Mouse (Mus musculus) liver, embryonic 15.5 days (tissue): ENCODE results near the gene Tctex1d4. TPM values are rescaled to one million over a fixed set of nuclear protein-coding genes. Genes with fewer than 3 reads are reported as not detected.

Experiments used
- ATAC-seq: fragments of 200-750 bp; cut with Nextera tagmentation; 2 replicates; pipeline ENCODE4 v1.8.0; 2017; ENCODE audit warnings: moderate number of reproducible peaks, mild to moderate bottlenecking, moderate library complexity; ENCODE audit not compliant: insufficient read depth
- H3K27ac ChIP-seq: fragments of 300-500 bp; sonication (generic); replicated peaks from 2 replicates; pipeline ENCODE4 v1.5.1; 2015; ENCODE audit warnings: mild to moderate bottlenecking, inconsistent platforms
- H3K27me3 ChIP-seq: fragments of 300-500 bp; sonication (generic); 2 replicates; pipeline ENCODE4 v1.6.1; 2015; ENCODE audit warnings: mild to moderate bottlenecking, inconsistent platforms
- H3K36me3 ChIP-seq: fragments of 300-500 bp; sonication (generic); replicated peaks from 2 replicates; pipeline ENCODE4 v1.6.1; 2015; ENCODE audit warnings: moderate library complexity, mild to moderate bottlenecking, inconsistent platforms
- H3K4me1 ChIP-seq: fragments of 300-500 bp; sonication (generic); replicated peaks from 2 replicates; pipeline ENCODE4 v1.6.1; 2015; ENCODE audit warnings: inconsistent platforms
- H3K4me2 ChIP-seq: fragments of 300-500 bp; sonication (generic); 2 replicates; pipeline ENCODE4 v1.6.1; 2015; ENCODE audit warnings: moderate library complexity, mild to moderate bottlenecking, inconsistent platforms
- H3K4me3 ChIP-seq: fragments of 300-500 bp; sonication (generic); replicated peaks from 2 replicates; pipeline ENCODE4 v1.5.1; 2015; ENCODE audit warnings: mild to moderate bottlenecking, inconsistent platforms
- H3K9ac ChIP-seq: fragments of 300-500 bp; sonication (generic); 2 replicates; pipeline ENCODE4 v1.6.1; 2015; ENCODE audit warnings: moderate library complexity, mild to moderate bottlenecking, inconsistent platforms
- H3K9me3 ChIP-seq: fragments of 300-500 bp; sonication (generic); replicated peaks from 2 replicates; pipeline ENCODE4 v1.6.1; 2016; ENCODE audit warnings: inconsistent platforms
- WGBS: fragments of 180-500 bp; shearing (Covaris S2); methylation state at CpG from one replicate; pipeline ENCODE4 v1.1.7; 2015; ENCODE audit warnings: mixed read lengths; ENCODE audit not compliant: insufficient replicate concordance; 5-methylcytosine and 5-hydroxymethylcytosine counted together
- polyA plus RNA-seq: library from polyadenylated mRNA; unstranded; fragments of >200 nt; fragmentation: Nextera tagmentation; extraction: Ambion mirVana; gene quantifications from 2 replicates; pipeline ENCODE4 v1.2.1, GENCODE M21; 2015

Tctex1d4 gene
- 0.12 TPM in 1 of 2 replicates, not detected in the other for polyA plus RNA-seq

DNA sequence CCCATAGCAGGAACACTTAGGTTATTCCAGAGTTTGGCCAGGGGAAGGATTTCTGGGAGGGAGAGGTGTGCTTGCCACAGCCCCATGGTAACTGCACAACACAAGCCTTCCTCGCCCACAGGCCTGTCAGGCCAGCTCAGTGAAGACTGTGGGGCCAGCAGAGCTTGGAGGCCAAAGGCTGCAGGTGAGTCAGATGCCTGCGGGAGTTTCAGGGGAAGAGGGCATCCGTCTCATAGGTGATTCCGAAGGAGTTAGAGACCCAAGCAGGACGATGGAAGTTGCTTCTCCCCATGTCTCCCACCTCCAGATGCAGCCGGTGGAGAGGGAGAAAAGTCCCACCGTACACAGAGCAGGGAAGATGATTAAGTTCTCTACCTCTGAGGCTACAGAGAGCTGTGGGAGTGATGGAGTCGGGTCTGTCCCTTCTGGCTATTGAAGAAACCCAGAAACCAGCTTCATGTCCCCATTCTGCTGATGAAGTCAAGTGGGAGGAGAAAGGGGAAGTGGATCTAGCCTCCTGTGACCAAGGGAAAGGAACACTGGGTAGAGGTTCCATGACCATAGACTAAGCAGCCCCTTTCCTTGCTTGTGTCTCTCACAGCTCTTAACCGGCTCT is at the start of gene Tctex1d4:
Tctex1d4 (plus strand) TSS at position 120 of the 616 bp plus-strand sequence.
- no peak for ATAC-seq
- Histone ChIP-seq H3K4me2 (peak within 1 kb of the TSS; percentile 1; the same call in 1 of the 2 replicates), H3K9ac (no peak within 1 kb of the TSS)

GRCm38 (mm10) chr4:117087948-117088640 is 38.5 kb upstream of the Tctex1d4 start:
- 65% methylated on average over 7 of the region's 7 CpGs for WGBS
- Histone ChIP-seq H3K4me1 (peaks cover 44% of the 10 kb centered on the region), H3K9me3 (no peaks in the 10 kb centered on the region), H3K9ac (no peak overlapping the region), H3K27me3 (peaks cover 3% of the 10 kb centered on the region; the same call in 1 of the 2 replicates), H3K36me3 (peaks cover 11% of the 10 kb centered on the region; the same call in 1 of the 2 replicates), H3K27ac (peak overlapping the region; percentile 69), H3K4me2 (peak overlapping the region; percentile 6; the same call in 1 of the 2 replicates), H3K4me3 (no peak overlapping the region)
- 0 out of 2 replicates have a peak, but pooled peaks have one; percentile 31 for ATAC-seq

More for the DNA sequence above, at the start of gene Tctex1d4:
- no peak within 1 kb of the TSS for H3K4me3 ChIP-seq
- peaks cover 41% of the 10 kb centered on the region for H3K4me1 ChIP-seq
- peaks cover 15% of the 10 kb centered on the region; the same call in 1 of the 2 replicates for H3K36me3 ChIP-seq
- H3K27me3 ChIP-seq = peaks cover 10% of the 10 kb centered on the region
- WGBS = 60% methylated on average over 9 of the region's 9 CpGs
- H3K9me3 ChIP-seq = no peaks in the 10 kb centered on the region
- peak within 1 kb of the TSS; percentile 78 for H3K27ac ChIP-seq

GRCm38 (mm10) chr4:117090586-117090985 is 36.0 kb upstream of the Tctex1d4 start:
- no peaks in the 10 kb centered on the region for H3K9me3 ChIP-seq
- peaks cover 11% of the 10 kb centered on the region; the same call in 1 of the 2 replicates for H3K36me3 ChIP-seq
- peak; percentile 84 for ATAC-seq
- peak overlapping the region; percentile 6; the same call in 1 of the 2 replicates for H3K9ac ChIP-seq
- H3K27me3 ChIP-seq = peaks cover 21% of the 10 kb centered on the region
- peak overlapping the region; percentile 32 for H3K4me2 ChIP-seq
- H3K4me3 ChIP-seq = no peak overlapping the region
- WGBS = 22% methylated on average over 7 of the region's 7 CpGs
- peak overlapping the region; percentile 78 for H3K27ac ChIP-seq
- H3K4me1 ChIP-seq = peaks cover 41% of the 10 kb centered on the region

- Histone ChIP-seq H3K27me3 (peaks cover 55% of the 10 kb centered on the region), H3K27ac (no peak overlapping the region), H3K4me2 (no peak overlapping the region), H3K9me3 (no peaks in the 10 kb centered on the region), H3K4me3 (no peak overlapping the region), H3K4me1 (peaks cover 30% of the 10 kb centered on the region), H3K9ac (no peak overlapping the region), H3K36me3 (no peaks in the 10 kb centered on the region)
- WGBS = 70% methylated on average over 3 of the region's 3 CpGs
- ATAC-seq = no peak
Measured at GRCm38 (mm10) chr4:117094626-117095361, 31.8 kb upstream of the Tctex1d4 start.

GRCm38 (mm10) chr4:117095551-117096452 is 30.8 kb upstream of the Tctex1d4 start, which contains the start of gene Ptch2:
TSS of gene Ptch2 (plus strand) at chr4:117096075.
- WGBS = 2% methylated on average over 50 of the region's 50 CpGs
- peak within 1 kb of the TSS; percentile 47 for H3K4me3 ChIP-seq

DNA sequence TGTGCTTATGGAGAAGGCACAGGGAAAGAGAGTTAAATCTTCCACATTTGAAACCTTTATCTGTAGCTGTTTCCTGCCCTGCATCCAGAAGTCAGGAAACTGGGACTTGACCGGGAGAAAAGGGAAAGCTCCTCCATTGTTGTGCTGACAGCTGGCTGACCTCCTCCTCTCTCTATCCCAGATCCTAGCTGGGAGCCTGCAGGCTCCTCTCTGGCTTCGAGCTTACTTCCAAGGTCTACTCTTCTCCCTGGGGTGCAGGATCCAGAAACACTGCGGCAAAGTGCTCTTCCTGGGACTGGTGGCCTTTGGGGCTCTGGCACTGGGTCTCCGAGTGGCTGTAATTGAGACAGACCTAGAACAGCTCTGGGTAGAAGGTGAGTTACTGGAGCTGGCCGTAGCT is 29.9 kb upstream of the Tctex1d4 start:
- Histone ChIP-seq H3K4me1 (peaks cover 18% of the 10 kb centered on the region), H3K27me3 (peaks cover 55% of the 10 kb centered on the region), H3K36me3 (no peaks in the 10 kb centered on the region), H3K27ac (0 out of 2 replicates have a peak overlapping the region, but pooled peaks have one; percentile 8), H3K9me3 (no peaks in the 10 kb centered on the region), H3K4me2 (peak overlapping the region; percentile 67; the same call in 1 of the 2 replicates), H3K9ac (no peak overlapping the region), H3K4me3 (peak overlapping the region; percentile 47; the same call in 1 of the 2 replicates)
- no peak for ATAC-seq
- 16% methylated on average over 5 of the region's 5 CpGs for WGBS

More at GRCm38 (mm10) chr4:117095551-117096452, 30.8 kb upstream of the Tctex1d4 start, which contains the start of gene Ptch2:
- H3K4me1 ChIP-seq = peaks cover 20% of the 10 kb centered on the region
- H3K9ac ChIP-seq = no peak within 1 kb of the TSS
- 0 out of 2 replicates have a peak within 1 kb of the TSS, but pooled peaks have one; percentile 8 for H3K27ac ChIP-seq
- peaks cover 55% of the 10 kb centered on the region for H3K27me3 ChIP-seq
- ATAC-seq = peak; percentile 44
- H3K36me3 ChIP-seq = no peaks in the 10 kb centered on the region
- no peaks in the 10 kb centered on the region for H3K9me3 ChIP-seq
- peak within 1 kb of the TSS; percentile 67 for H3K4me2 ChIP-seq

GRCm38 (mm10) chr4:117097969-117098763 is 28.4 kb upstream of the Tctex1d4 start:
- H3K4me2 ChIP-seq = no peak overlapping the region
- no peak for ATAC-seq
- no peak overlapping the region for H3K4me3 ChIP-seq
- peaks cover 18% of the 10 kb centered on the region for H3K4me1 ChIP-seq
- no peaks in the 10 kb centered on the region for H3K9me3 ChIP-seq
- H3K9ac ChIP-seq = no peak overlapping the region
- no peak overlapping the region for H3K27ac ChIP-seq
- H3K27me3 ChIP-seq = peaks cover 52% of the 10 kb centered on the region
- no peaks in the 10 kb centered on the region for H3K36me3 ChIP-seq
- 56% methylated on average over 8 of the region's 8 CpGs for WGBS

DNA sequence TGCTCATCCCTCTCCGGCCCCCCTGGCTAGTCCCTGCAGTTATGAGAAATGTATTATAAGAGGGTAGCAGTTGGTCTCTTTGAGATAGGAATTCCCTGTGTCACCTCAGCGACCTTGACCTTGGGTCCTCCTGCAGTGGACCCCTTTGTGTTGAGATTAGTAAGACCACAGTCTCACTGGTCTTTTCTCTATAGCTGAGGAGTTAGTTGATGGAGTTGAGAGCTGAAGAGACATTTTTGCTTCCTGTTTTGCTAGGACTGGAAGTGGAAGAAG is 27.9 kb upstream of the Tctex1d4 start:
- peaks cover 52% of the 10 kb centered on the region for H3K27me3 ChIP-seq
- ATAC-seq = no peak
- 59% methylated on average over 2 of the region's 2 CpGs for WGBS
- H3K36me3 ChIP-seq = no peaks in the 10 kb centered on the region
- H3K9ac ChIP-seq = no peak overlapping the region
- peaks cover 18% of the 10 kb centered on the region for H3K4me1 ChIP-seq
- H3K4me2 ChIP-seq = no peak overlapping the region
- no peak overlapping the region for H3K4me3 ChIP-seq
- H3K9me3 ChIP-seq = no peaks in the 10 kb centered on the region
- H3K27ac ChIP-seq = no peak overlapping the region

DNA sequence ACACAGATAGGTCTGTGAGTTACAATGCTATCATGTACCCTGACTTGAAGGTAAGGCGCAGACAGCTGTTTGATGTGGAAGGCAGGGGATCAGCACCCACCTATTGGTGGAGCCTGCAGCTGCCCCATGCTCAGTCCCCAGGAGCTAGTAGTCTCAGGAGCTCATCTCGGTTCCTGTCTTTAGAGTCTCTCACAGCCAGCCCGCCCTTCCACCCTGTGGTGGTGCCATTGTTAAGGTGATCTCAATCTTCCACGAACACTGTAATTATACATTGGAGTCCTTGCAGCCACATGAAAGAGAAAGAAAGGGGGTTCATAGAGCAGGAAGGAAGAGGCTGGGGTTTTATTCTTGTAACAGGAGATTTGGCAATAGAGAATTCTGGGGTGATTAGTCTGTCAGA is 26.6 kb upstream of the Tctex1d4 start:
- Histone ChIP-seq H3K27me3 (peaks cover 40% of the 10 kb centered on the region), H3K36me3 (no peaks in the 10 kb centered on the region), H3K4me2 (no peak overlapping the region), H3K4me3 (no peak overlapping the region), H3K4me1 (peaks cover 18% of the 10 kb centered on the region), H3K27ac (no peak overlapping the region), H3K9ac (no peak overlapping the region), H3K9me3 (no peaks in the 10 kb centered on the region)
- WGBS = 59% methylated on average over 4 of the region's 4 CpGs
- ATAC-seq = no peak
